Comparison of ENCODE assay signal across 8 mouse cellular contexts in genomic region chr15:79107966-79108365, GRCm38 (mm10). TPM values are rescaled to one million over a fixed set of nuclear protein-coding genes. Genes with fewer than 3 reads are reported as not detected.
DNase-seq lines count a peak whose midpoint lies in the region; ATAC-seq lines count a peak whose summit lies in the region.

No protein-coding gene starts in this region.

- H3K9me3 ChIP-seq in heart, embryonic 14.5 days (ENCODE audit: control insufficient read depth, low read length), result no peaks in the 10 kb centered on the region
- H3K9me3 ChIP-seq in forebrain, embryonic 16.5 days (ENCODE audit: control insufficient read depth, low read length), result no peaks in the 10 kb centered on the region

- no peak for ATAC-seq in heart, embryonic 14.5 days (ENCODE audit: insufficient number of reproducible peaks, insufficient read depth, low FRiP score, low read depth)
- no peak for ATAC-seq in forebrain, embryonic 16.5 days
- ATAC-seq in megakaryocyte progenitor cell, adult 5-6 weeks (replicated peaks; ENCODE audit: poor library complexity), result no peak

- DNase-seq in heart, postnatal 36 days, result no peak
- DNase-seq in NIH3T3 (ENCODE audit: low read depth), result peak; percentile 90
- DNase-seq in mesoderm, embryonic 11.5 days (ENCODE audit: low read depth, low spot score), result peak; percentile 41
- DNase-seq in cerebellum, postnatal 25 days, result no peak
- no peak for DNase-seq in urinary bladder, adult 18-20 months (ENCODE audit: low spot score in 2 of 2)

- H3K4me2 ChIP-seq in heart, embryonic 14.5 days (ENCODE audit: low read length), result peak overlapping the region; percentile 95
- peak overlapping the region; percentile 96; the same call in 1 of the 2 replicates for H3K4me2 ChIP-seq in forebrain, embryonic 16.5 days (ENCODE audit: low read length)

- peak overlapping the region; percentile 80 to 98 for H3K27ac ChIP-seq in heart, embryonic 14.5 days (replicated peaks in 1 of 2; ENCODE audit: control insufficient read depth in 1 of 2, insufficient read depth in 1 of 2, low read depth in 2 of 2, low read length in 2 of 2)
- H3K27ac ChIP-seq in forebrain, embryonic 16.5 days (ENCODE audit: low read length), result no peak overlapping the region

- H3K36me3 ChIP-seq in heart, embryonic 14.5 days (ENCODE audit: control insufficient read depth, insufficient read depth, low read length), result peaks cover 5% of the 10 kb centered on the region
- H3K36me3 ChIP-seq in forebrain, embryonic 16.5 days (ENCODE audit: control insufficient read depth, insufficient read depth), result no peaks in the 10 kb centered on the region

- intact Hi-C loops in heart, postnatal 36 days (cut with DNase I), result no loop called here

- no peaks in the 10 kb centered on the region for H3K27me3 ChIP-seq in heart, embryonic 14.5 days (ENCODE audit: control insufficient read depth, insufficient read depth, low read length)
- no peaks in the 10 kb centered on the region for H3K27me3 ChIP-seq in forebrain, embryonic 16.5 days (replicated peaks; ENCODE audit: control insufficient read depth, insufficient read depth, low read length)

- H3K9ac ChIP-seq in heart, embryonic 14.5 days (ENCODE audit: low read length), result peak overlapping the region; percentile 99
- H3K9ac ChIP-seq in forebrain, embryonic 16.5 days (replicated peaks; ENCODE audit: low read depth, low read length), result no peak overlapping the region; the same call in 1 of the 2 replicates

- WGBS in heart, embryonic 14.5 days, result 15% methylated on average over 7 of the region's 7 CpGs
- WGBS in forebrain, embryonic 16.5 days, result 26% methylated on average over 7 of the region's 7 CpGs

- H3K4me1 ChIP-seq in heart, embryonic 14.5 days (ENCODE audit: control insufficient read depth in 2 of 2, insufficient read depth in 2 of 2, low read length in 2 of 2), result peaks cover 26 to 37% of the 10 kb centered on the region in 2 experiments
- H3K4me1 ChIP-seq in forebrain, embryonic 16.5 days (replicated peaks; ENCODE audit: control insufficient read depth, insufficient read depth, low read length), result peaks cover 28% of the 10 kb centered on the region

- H3K4me3 ChIP-seq in heart, embryonic 14.5 days (ENCODE audit: control insufficient read depth in 1 of 2, insufficient read depth in 1 of 2, low read depth in 1 of 2, low read length in 2 of 2), result peak overlapping the region; percentile 94 to 95; a peak in 3 of 4 replicates
- H3K4me3 ChIP-seq in forebrain, embryonic 16.5 days (replicated peaks; ENCODE audit: low read length), result no peak overlapping the region

RNA-seq across cellular contexts. Expression of gene Micall1, which starts 0.7 kb away (rescaled TPM):
- 18.9 and 20.2 TPM in 2 replicates for polyA plus RNA-seq in heart, embryonic 14.5 days (2014; fragmentation: Nextera tagmentation; extraction: Ambion mirVana)
- 10 to 100 TPM; 39.0 to 50.1 TPM for total RNA-seq in heart, postnatal 36 days (2021)
- polyA plus RNA-seq in forebrain, embryonic 16.5 days (2015; fragmentation: Nextera tagmentation; extraction: Ambion mirVana), result 8.2 and 10.0 TPM in 2 replicates
- 4.8 and 5.6 TPM in 2 replicates for total RNA-seq in megakaryocyte progenitor cell, adult 5-6 weeks (2015)
- total RNA-seq in megakaryocyte progenitor cell, adult 5-6 weeks (2017), result 3.6 and 5.5 TPM in 2 replicates

RNA-seq across cellular contexts. Expression of gene Polr2f, which starts 32.8 kb away (rescaled TPM):
- 271 and 299 TPM in 2 replicates for polyA plus RNA-seq in heart, embryonic 14.5 days (2014; fragmentation: Nextera tagmentation; extraction: Ambion mirVana)
- 100 to 1,000 TPM; 132 to 146 TPM for total RNA-seq in heart, postnatal 36 days (2021)
- 253 and 256 TPM in 2 replicates for polyA plus RNA-seq in forebrain, embryonic 16.5 days (2015; fragmentation: Nextera tagmentation; extraction: Ambion mirVana)
- 76.7 and 114 TPM in 2 replicates for total RNA-seq in megakaryocyte progenitor cell, adult 5-6 weeks (2015)
- total RNA-seq in megakaryocyte progenitor cell, adult 5-6 weeks (2017), result 88.6 and 104 TPM in 2 replicates

RNA-seq across cellular contexts. Expression of gene Eif3l, which starts 33.0 kb away (rescaled TPM):
- polyA plus RNA-seq in heart, embryonic 14.5 days (2014; fragmentation: Nextera tagmentation; extraction: Ambion mirVana), result 144 and 153 TPM in 2 replicates
- total RNA-seq in heart, postnatal 36 days (2021), result 10 to 100 TPM; 71.6 to 72.7 TPM
- 188 and 205 TPM in 2 replicates for polyA plus RNA-seq in forebrain, embryonic 16.5 days (2015; fragmentation: Nextera tagmentation; extraction: Ambion mirVana)
- total RNA-seq in megakaryocyte progenitor cell, adult 5-6 weeks (2015), result 192 and 203 TPM in 2 replicates
- total RNA-seq in megakaryocyte progenitor cell, adult 5-6 weeks (2017), result 259 and 271 TPM in 2 replicates

RNA-seq across cellular contexts. Expression of gene 1700088E04Rik, which starts 33.1 kb away (rescaled TPM):
- 5.6 and 8.4 TPM in 2 replicates for polyA plus RNA-seq in heart, embryonic 14.5 days (2014; fragmentation: Nextera tagmentation; extraction: Ambion mirVana)
- total RNA-seq in heart, postnatal 36 days (2021), result 1 to 10 TPM; 1.3 to 2.8 TPM
- polyA plus RNA-seq in forebrain, embryonic 16.5 days (2015; fragmentation: Nextera tagmentation; extraction: Ambion mirVana), result 11.7 and 13.1 TPM in 2 replicates
- total RNA-seq in megakaryocyte progenitor cell, adult 5-6 weeks (2015), result 0.99 TPM in 1 of 2 replicates, not detected in the other
- not detected in 2 replicates for total RNA-seq in megakaryocyte progenitor cell, adult 5-6 weeks (2017)

RNA-seq across cellular contexts. Expression of gene Ankrd54, which starts 45.3 kb away (rescaled TPM):
- polyA plus RNA-seq in heart, embryonic 14.5 days (2014; fragmentation: Nextera tagmentation; extraction: Ambion mirVana), result 20.2 and 23.0 TPM in 2 replicates
- 1 to 10 TPM; 7.7 to 8.1 TPM for total RNA-seq in heart, postnatal 36 days (2021)
- polyA plus RNA-seq in forebrain, embryonic 16.5 days (2015; fragmentation: Nextera tagmentation; extraction: Ambion mirVana), result 54.9 and 58.1 TPM in 2 replicates
- 16.0 and 17.3 TPM in 2 replicates for total RNA-seq in megakaryocyte progenitor cell, adult 5-6 weeks (2015)
- 11.2 and 18.8 TPM in 2 replicates for total RNA-seq in megakaryocyte progenitor cell, adult 5-6 weeks (2017)

Comparison
In these comparisons a context has a peak if more than half of its experiments do, and no peak if none do; other contexts are left out.
1. DNase-seq: peak in NIH3T3 (single experiment) and mesoderm, embryonic 11.5 days (single experiment); none in heart, postnatal 36 days (0 of 2), cerebellum, postnatal 25 days (0 of 2) and urinary bladder, adult 18-20 months (0 of 2).
2. RNA of gene Micall1, which starts 0.7 kb away (total RNA-seq): 39.0 to 50.1 TPM in heart, postnatal 36 days; 3.6 to 5.6 TPM in megakaryocyte progenitor cell, adult 5-6 weeks; every median in the first group is over 4 times any median in the second.